In genomic region chr7:66962736-66963135, GRCm38 (mm10) we compare ENCODE assay signal across 13 mouse cellular contexts.
DNase-seq lines count a peak whose midpoint lies in the region.
"Had no signal": no experiment of that assay in that cellular context is flagged by ENCODE, and none has a peak within 500 bp of the region (broad histone marks: within the 10 kb centered on the region; RNA-seq: fewer than 3 reads in every experiment).

No protein-coding gene starts in this region.

- intact Hi-C loops in gastrocnemius, postnatal 14 days (cut with DNase I; ENCODE audit: low total_unique reads), result no loop called here
- intact Hi-C loops in left cerebral cortex, postnatal 14 days (cut with DNase I), result no loop called here

- peak; percentile 6 for DNase-seq in heart, postnatal 4 days
- DNase-seq in heart, adult 9 months (ENCODE audit: low spot score in 2 of 2), result no peak
- peak; percentile 53 for DNase-seq in Muller cell, postnatal 12 days (ENCODE audit: inconsistent ontology term)
- DNase-seq in adrenal gland, adult 2 months, result peak; percentile 85
- peak; percentile 56 for DNase-seq in gastrocnemius, postnatal 14 days
- no peak for DNase-seq in embryo, embryonic 10 days (ENCODE audit: low spot score)
- DNase-seq in left cerebral cortex, postnatal 14 days (ENCODE audit: low spot score in 2 of 2), result no peak
- DNase-seq: cerebellum, adult 2 months; kidney, adult 11 months; kidney, postnatal 36 days; midbrain, embryonic 14.5 days; right cerebral cortex, postnatal 14 days; thymus, adult 18-20 months had no signal

Comparison
In these comparisons a context has a peak if more than half of its experiments do, and no peak if none do; other contexts are left out.
1. DNase-seq: peak in heart, postnatal 4 days (single experiment), Muller cell, postnatal 12 days (single experiment), adrenal gland, adult 2 months (single experiment) and gastrocnemius, postnatal 14 days (single experiment); none in heart, adult 9 months (0 of 2), embryo, embryonic 10 days (single experiment) and left cerebral cortex, postnatal 14 days (0 of 2).